Mouse (Mus musculus) CH12.LX (cell line): ENCODE data around the gene Gldc.

ENCODE experiments used
- CTCF ChIP-seq, 2 experiments: IDR thresholded peaks in 1 of 2; conservative IDR thresholded peaks in 1 of 2; 2 replicates each; pipeline ENCODE4 v1.5.1; 2011 to 2012; ENCODE audit warnings: low read depth in 2 of 2, low read length in 2 of 2, improper control_type of control experiment in 1 of 2, inconsistent platforms in 1 of 2, mild to moderate bottlenecking in 1 of 2, moderate library complexity in 1 of 2
- JUND ChIP-seq: conservative IDR thresholded peaks from 2 replicates; pipeline ENCODE4 v1.6.1; 2011; ENCODE audit warnings: low read depth, low read length, improper control_type of control experiment
- MYC ChIP-seq: IDR thresholded peaks from 2 replicates; pipeline ENCODE4 v1.6.1; 2011; ENCODE audit warnings: low read depth, mild to moderate bottlenecking, improper control_type of control experiment, low read length
- NRF1 ChIP-seq: IDR thresholded peaks from 2 replicates; pipeline ENCODE4 v1.6.1; 2014; ENCODE audit warnings: low read depth, mild to moderate bottlenecking, inconsistent platforms, low read length, improper control_type of control experiment, moderate library complexity
- PAX5 ChIP-seq: IDR thresholded peaks from 2 replicates; pipeline ENCODE4 v1.6.1; 2012; ENCODE audit warnings: low read length, inconsistent platforms, mixed read lengths
- POLR2A ChIP-seq: IDR thresholded peaks from 2 replicates; pipeline ENCODE4 v1.6.1; 2011; ENCODE audit warnings: low read depth, mild to moderate bottlenecking, improper control_type of control experiment, low read length
- POLR2AphosphoS2 ChIP-seq: IDR thresholded peaks from 2 replicates; pipeline ENCODE4 v1.6.1; 2011; ENCODE audit warnings: low read depth, low read length, improper control_type of control experiment
- SIN3A ChIP-seq: IDR thresholded peaks from 2 replicates; pipeline ENCODE4 v1.6.1; 2012; ENCODE audit warnings: low read length, improper control_type of control experiment, inconsistent platforms
- ZC3H11A ChIP-seq: IDR thresholded peaks from 2 replicates; pipeline ENCODE4 v1.6.1; 2012; ENCODE audit warnings: low read depth, mild to moderate bottlenecking, inconsistent platforms, low read length, improper control_type of control experiment
- ZMIZ1 ChIP-seq: IDR thresholded peaks from 2 replicates; pipeline ENCODE4 v1.6.1; 2012; ENCODE audit warnings: low read depth, mild to moderate bottlenecking, inconsistent platforms, low read length, improper control_type of control experiment

- TF ChIP-seq POLR2AphosphoS2 (no peak), CTCF (conservative IDR thresholded peaks at IDR 0.05 in 1 of 2, IDR thresholded peaks at IDR 0.05 in 1 of 2; ENCODE audit: low read depth in 2 of 2, low read length in 2 of 2) (no peak), ZMIZ1 (no peak), POLR2A (no peak), PAX5 (no peak), NRF1 (no peak), SIN3A (no peak), ZC3H11A (no peak), JUND (no peak), MYC (no peak)
Observed at GRCm38 (mm10) chr19:30102620-30103019, 72.6 kb downstream of the Gldc start.
